In the genomic region with DNA sequence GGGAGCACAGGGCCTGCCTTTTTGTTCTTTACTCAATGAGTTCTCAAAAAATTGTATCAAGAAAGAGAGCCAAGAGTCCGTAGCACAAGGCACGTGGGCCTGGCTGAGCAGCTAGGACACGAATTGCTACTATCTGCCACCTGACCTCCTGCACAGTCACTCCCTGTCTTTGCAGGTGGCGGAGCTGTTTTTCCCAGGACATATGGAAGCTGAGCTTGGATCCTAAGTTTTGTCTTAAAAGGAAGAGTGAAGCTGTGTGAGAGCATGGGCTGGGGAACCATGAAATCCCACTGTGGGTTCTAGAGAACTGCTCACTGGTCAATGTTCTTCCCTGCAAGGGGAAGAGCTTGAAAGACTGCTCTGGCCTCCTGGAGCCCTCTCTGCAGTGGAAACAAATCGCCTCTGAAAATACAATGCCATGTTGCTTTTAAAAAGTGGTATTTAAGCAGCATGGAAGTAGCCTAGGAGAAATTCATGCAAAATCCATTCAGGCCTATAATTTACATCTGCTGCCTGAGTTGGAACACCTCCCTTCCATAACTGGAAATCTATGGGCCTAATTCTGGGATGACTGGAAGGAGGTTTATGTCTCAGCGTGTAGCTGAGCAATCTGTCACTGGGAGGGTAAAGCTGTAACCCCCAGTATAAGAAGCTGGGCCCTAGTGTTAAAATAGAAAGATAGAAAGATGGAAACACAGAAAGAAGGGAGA, we compare ENCODE assay signal across 26 mouse cellular contexts.
DNase-seq lines count a peak whose midpoint lies in the region; TF ChIP-seq lines count a peak whose summit lies in the region.
"Had no signal": no experiment of that assay in that cellular context is flagged by ENCODE, and none has a peak within 500 bp of the region (broad histone marks: within the 10 kb centered on the region; RNA-seq: fewer than 3 reads in every experiment).

No protein-coding gene starts in this region.

- peak; percentile 71 for DNase-seq in heart, adult 11 months
- DNase-seq in heart, postnatal 4 days = no peak
- DNase-seq in testis, postnatal 14 days (ENCODE audit: low spot score) = no peak
- DNase-seq in cerebellum, adult 9-11 months = peak; percentile 63
- no peak for DNase-seq in embryo, embryonic 10.5 days (ENCODE audit: low spot score)
- DNase-seq in lung, adult 18-20 months = no peak
- no peak for DNase-seq in kidney, adult 9 months
- DNase-seq: adrenal gland, adult 2 months; gastrocnemius, postnatal 10 days; heart, postnatal 36 days; kidney, adult 18-20 months; kidney, postnatal 4 days; left cerebral cortex, postnatal 4 days; liver, postnatal 0 days; lung, postnatal 4 days; right cerebral cortex, adult 18-20 months; right cerebral cortex, postnatal 4 days; thymus, postnatal 14 days had no signal

- H3K27ac ChIP-seq in testis, adult 2 months (ENCODE audit: control insufficient read depth, insufficient read depth, low read depth, low read length) = 0 out of 2 replicates have a peak overlapping the region, but pooled peaks have one; percentile 5
- H3K27ac ChIP-seq: forebrain, embryonic 13.5 days; heart, embryonic 15.5 days; hindbrain, embryonic 14.5 days; liver, embryonic 12.5 days; midbrain, embryonic 13.5 days had no signal

- no peak overlapping the region for H3K4me3 ChIP-seq in testis, adult 2 months (ENCODE audit: control insufficient read depth, low read depth, low read length)
- H3K4me3 ChIP-seq: forebrain, embryonic 13.5 days; heart, embryonic 15.5 days; liver, embryonic 12.5 days; megakaryocyte, embryonic 14.5 days; midbrain, embryonic 13.5 days had no signal

- H3K27me3 ChIP-seq in testis, adult 2 months (ENCODE audit: control insufficient read depth, insufficient read depth, low read length) = no peaks in the 10 kb centered on the region
- H3K27me3 ChIP-seq: CH12.LX; forebrain, embryonic 13.5 days; liver, embryonic 12.5 days; megakaryocyte, embryonic 14.5 days; midbrain, embryonic 13.5 days had no signal

- no peak for TF ChIP-seq POLR2A in testis, adult 2 months (IDR thresholded peaks at IDR 0.05; ENCODE audit: control insufficient read depth, low read depth, low read length)

- no peaks in the 10 kb centered on the region for H3K36me3 ChIP-seq in testis, adult 2 months (ENCODE audit: control insufficient read depth, insufficient read depth, low read length)
- H3K36me3 ChIP-seq: heart, embryonic 15.5 days; liver, embryonic 12.5 days; midbrain, embryonic 13.5 days had no signal

- H3K4me1 ChIP-seq in testis, adult 2 months (ENCODE audit: control insufficient read depth, insufficient read depth, low read length) = peaks cover 17% of the 10 kb centered on the region

- TF ChIP-seq CTCF in testis, adult 2 months (IDR thresholded peaks at IDR 0.05; ENCODE audit: control insufficient read depth, insufficient read depth, insufficient replicate concordance, low read depth, low read length) = no peak

Comparison
In these comparisons a context has a peak if more than half of its experiments do, and no peak if none do; other contexts are left out.
1. DNase-seq: peak in heart, adult 11 months (single experiment) and cerebellum, adult 9-11 months (single experiment); none in heart, postnatal 4 days (single experiment), testis, postnatal 14 days (single experiment), embryo, embryonic 10.5 days (single experiment), lung, adult 18-20 months (0 of 2) and kidney, adult 9 months (single experiment).